In the genomic region with DNA sequence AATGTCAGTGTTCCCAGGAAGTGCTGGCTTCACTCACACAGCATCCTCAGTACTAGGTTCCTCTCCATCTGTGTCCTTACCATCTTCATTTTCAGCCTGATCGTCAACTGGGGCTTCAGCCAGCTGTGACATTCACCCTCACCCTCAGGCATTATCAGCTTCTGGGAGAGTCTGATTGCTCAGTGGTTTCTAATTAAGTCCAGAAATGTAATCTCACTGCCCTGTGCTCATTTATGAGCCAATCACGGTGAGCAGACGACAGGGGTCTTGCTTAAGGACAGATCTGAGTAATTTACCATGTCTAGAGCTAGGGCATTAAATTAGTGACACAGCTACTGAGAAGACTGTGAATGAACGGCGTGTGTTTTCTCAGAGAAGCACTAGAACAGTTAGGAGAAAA, we compare ENCODE assay signal across 19 mouse cellular contexts.
DNase-seq lines count a peak whose midpoint lies in the region; ATAC-seq lines count a peak whose summit lies in the region.
"Had no signal": no experiment of that assay in that cellular context is flagged by ENCODE, and none has a peak within 500 bp of the region (broad histone marks: within the 10 kb centered on the region; RNA-seq: fewer than 3 reads in every experiment).

No protein-coding gene starts in this region.

- no peaks in the 10 kb centered on the region for H3K9me3 ChIP-seq in midbrain, embryonic 12.5 days
- no peaks in the 10 kb centered on the region for H3K9me3 ChIP-seq in midbrain, embryonic 10.5 days (replicated peaks)
- no peaks in the 10 kb centered on the region for H3K9me3 ChIP-seq in hindbrain, embryonic 13.5 days
- no peaks in the 10 kb centered on the region for H3K9me3 ChIP-seq in neural tube, embryonic 13.5 days
- no peaks in the 10 kb centered on the region for H3K9me3 ChIP-seq in liver, embryonic 12.5 days (replicated peaks)
- H3K9me3 ChIP-seq: heart, embryonic 10.5 days; liver, embryonic 13.5 days had no signal

- no peak overlapping the region for H3K27ac ChIP-seq in midbrain, embryonic 12.5 days (replicated peaks)
- H3K27ac ChIP-seq in midbrain, embryonic 10.5 days (replicated peaks): no peak overlapping the region
- no peak overlapping the region for H3K27ac ChIP-seq in hindbrain, embryonic 13.5 days
- H3K27ac ChIP-seq in neural tube, embryonic 13.5 days (replicated peaks): no peak overlapping the region
- H3K27ac ChIP-seq in liver, embryonic 12.5 days: no peak overlapping the region
- H3K27ac ChIP-seq: heart, embryonic 10.5 days; liver, embryonic 13.5 days had no signal

- no peak overlapping the region for H3K4me2 ChIP-seq in midbrain, embryonic 12.5 days (replicated peaks)
- H3K4me2 ChIP-seq in hindbrain, embryonic 13.5 days: no peak overlapping the region
- H3K4me2 ChIP-seq in neural tube, embryonic 13.5 days: no peak overlapping the region
- H3K4me2 ChIP-seq in liver, embryonic 12.5 days: no peak overlapping the region
- H3K4me2 ChIP-seq: liver, embryonic 13.5 days had no signal

- H3K9ac ChIP-seq in midbrain, embryonic 12.5 days (replicated peaks): no peak overlapping the region
- no peak overlapping the region for H3K9ac ChIP-seq in hindbrain, embryonic 13.5 days
- H3K9ac ChIP-seq in neural tube, embryonic 13.5 days: no peak overlapping the region
- H3K9ac ChIP-seq in liver, embryonic 12.5 days: no peak overlapping the region
- H3K9ac ChIP-seq: liver, embryonic 13.5 days had no signal

- no peak for ATAC-seq in cerebellum, adult (ENCODE audit: insufficient number of reproducible peaks, low FRiP score, low TSS enrichment)
- peak; percentile 58 for ATAC-seq in midbrain, embryonic 12.5 days (ENCODE audit: low FRiP score, low read depth)
- peak; percentile 63 for ATAC-seq in hindbrain, embryonic 13.5 days (ENCODE audit: low FRiP score)
- ATAC-seq in neural tube, embryonic 13.5 days (ENCODE audit: low read depth): peak; percentile 75
- ATAC-seq in liver, embryonic 12.5 days: no peak
- ATAC-seq in megakaryocyte, adult 5-6 weeks (ENCODE audit: poor library complexity, severe bottlenecking): no peak
- ATAC-seq: intestine, embryonic 16.5 days; lung, postnatal 0 days had no signal

- H3K4me1 ChIP-seq in midbrain, embryonic 12.5 days: peaks cover 5% of the 10 kb centered on the region; the same call in 1 of the 2 replicates
- H3K4me1 ChIP-seq in midbrain, embryonic 10.5 days: no peaks in the 10 kb centered on the region
- H3K4me1 ChIP-seq in hindbrain, embryonic 13.5 days (replicated peaks): 0 out of 2 replicates have a peak, but pooled peaks cover 3% of the 10 kb centered on the region
- peaks cover 6% of the 10 kb centered on the region; the same call in 1 of the 2 replicates for H3K4me1 ChIP-seq in neural tube, embryonic 13.5 days (replicated peaks)
- no peaks in the 10 kb centered on the region for H3K4me1 ChIP-seq in liver, embryonic 12.5 days
- H3K4me1 ChIP-seq: heart, embryonic 10.5 days; liver, embryonic 13.5 days had no signal

- H3K36me3 ChIP-seq in midbrain, embryonic 12.5 days: no peaks in the 10 kb centered on the region
- H3K36me3 ChIP-seq in midbrain, embryonic 10.5 days: no peaks in the 10 kb centered on the region
- no peaks in the 10 kb centered on the region for H3K36me3 ChIP-seq in hindbrain, embryonic 13.5 days
- no peaks in the 10 kb centered on the region for H3K36me3 ChIP-seq in neural tube, embryonic 13.5 days
- H3K36me3 ChIP-seq in liver, embryonic 12.5 days: no peaks in the 10 kb centered on the region
- H3K36me3 ChIP-seq: heart, embryonic 10.5 days; liver, embryonic 13.5 days had no signal

- H3K27me3 ChIP-seq in midbrain, embryonic 12.5 days: peaks cover 4% of the 10 kb centered on the region; the same call in 1 of the 2 replicates
- no peaks in the 10 kb centered on the region for H3K27me3 ChIP-seq in midbrain, embryonic 10.5 days (ENCODE audit: low read depth, poor library complexity, severe bottlenecking)
- no peaks in the 10 kb centered on the region for H3K27me3 ChIP-seq in hindbrain, embryonic 13.5 days
- H3K27me3 ChIP-seq in neural tube, embryonic 13.5 days: no peaks in the 10 kb centered on the region
- H3K27me3 ChIP-seq in liver, embryonic 12.5 days (replicated peaks): no peaks in the 10 kb centered on the region
- H3K27me3 ChIP-seq: CH12.LX; liver, embryonic 13.5 days had no signal

- H3K4me3 ChIP-seq in midbrain, embryonic 12.5 days: no peak overlapping the region
- H3K4me3 ChIP-seq in midbrain, embryonic 10.5 days: no peak overlapping the region
- H3K4me3 ChIP-seq in hindbrain, embryonic 13.5 days: no peak overlapping the region
- H3K4me3 ChIP-seq in neural tube, embryonic 13.5 days: no peak overlapping the region
- no peak overlapping the region for H3K4me3 ChIP-seq in liver, embryonic 12.5 days
- H3K4me3 ChIP-seq: erythroblast, embryonic 14.5 days; heart, embryonic 10.5 days; liver, embryonic 13.5 days had no signal

- DNase-seq in cerebellum, postnatal 10 days: peak; percentile 16 to 31
- no peak for DNase-seq in midbrain, embryonic 10.5 days (ENCODE audit: low spot score)
- DNase-seq: adrenal gland, postnatal 25 days; gastrocnemius, postnatal 25 days; heart, postnatal 14 days; kidney, postnatal 25 days; liver, embryonic 13.5 days; thymus, postnatal 36 days had no signal

- 40% methylated on average over 5 of the region's 5 CpGs for WGBS in midbrain, embryonic 12.5 days
- 67% methylated on average over 5 of the region's 5 CpGs for WGBS in midbrain, embryonic 10.5 days
- WGBS in hindbrain, embryonic 13.5 days: 27% methylated on average over 5 of the region's 5 CpGs
- 23% methylated on average over 5 of the region's 5 CpGs for WGBS in neural tube, embryonic 13.5 days
- WGBS in liver, embryonic 12.5 days (ENCODE audit: insufficient replicate concordance): 52% methylated on average over 5 of the region's 5 CpGs

Comparison
In these comparisons a context has a peak if more than half of its experiments do, and no peak if none do; other contexts are left out.
1. ATAC-seq: peak in midbrain, embryonic 12.5 days (single experiment), hindbrain, embryonic 13.5 days (single experiment) and neural tube, embryonic 13.5 days (single experiment); none in cerebellum, adult (single experiment), liver, embryonic 12.5 days (single experiment) and megakaryocyte, adult 5-6 weeks (single experiment).